Comparison of ENCODE assay signal across 10 mouse cellular contexts in the genomic region with DNA sequence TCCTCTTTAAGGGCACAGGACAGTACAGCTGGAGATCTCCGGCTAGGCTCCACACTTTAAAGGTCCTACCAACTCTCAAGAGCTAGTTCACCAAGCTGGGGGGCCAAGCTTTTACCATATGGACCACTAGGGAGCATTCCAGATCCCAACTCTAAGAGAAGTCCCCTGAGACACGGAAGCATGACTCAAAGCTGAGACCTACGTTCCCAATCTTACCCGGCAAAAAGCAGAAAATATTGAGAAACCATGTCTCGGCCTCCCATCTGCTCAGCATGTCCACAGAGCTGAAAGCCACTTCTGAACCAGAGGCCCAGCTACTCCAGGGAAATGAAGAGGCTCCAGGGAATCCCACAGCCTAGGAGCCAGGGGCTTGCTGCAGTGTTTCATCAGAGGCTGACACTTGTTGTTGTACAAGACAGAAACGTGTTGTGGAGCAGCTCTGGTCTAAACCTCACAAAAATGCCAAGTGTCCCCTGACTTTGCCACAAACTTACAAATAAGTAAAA.
"Had no signal": no experiment of that assay in that cellular context is flagged by ENCODE, and none has a peak within 500 bp of the region (broad histone marks: within the 10 kb centered on the region; RNA-seq: fewer than 3 reads in every experiment).

No protein-coding gene starts in this region.

- DNase-seq: kidney, adult 9 months; lung, adult 2 months; retina, postnatal 1 day; right cerebral cortex, postnatal 4 days had no signal

- H3K4me1 ChIP-seq: liver, embryonic 15.5 days; midbrain, embryonic 10.5 days; neural tube, embryonic 13.5 days had no signal

- H3K27me3 ChIP-seq: liver, embryonic 15.5 days; neural tube, embryonic 13.5 days had no signal

- H3K4me3 ChIP-seq: layer of hippocampus, adult 2 months; liver, embryonic 15.5 days; midbrain, embryonic 10.5 days; neural tube, embryonic 13.5 days had no signal

- H3K36me3 ChIP-seq: liver, embryonic 15.5 days; midbrain, embryonic 10.5 days; neural tube, embryonic 13.5 days had no signal

- H3K9me3 ChIP-seq: liver, embryonic 15.5 days; neural tube, embryonic 13.5 days had no signal

- H3K27ac ChIP-seq: kidney, postnatal 0 days; layer of hippocampus, adult 2 months; liver, embryonic 15.5 days; midbrain, embryonic 10.5 days; neural tube, embryonic 13.5 days; stomach, postnatal 0 days had no signal
